Mouse (Mus musculus) kidney, adult 2 months (tissue): ENCODE data around the gene Tmem63c.

Experiments used
- CTCF ChIP-seq: fragments of 200-500 bp; conservative IDR thresholded peaks from 2 replicates; pipeline ENCODE4 v1.5.1; 2011; ENCODE audit warnings: low read depth, mild to moderate bottlenecking, control low read depth, low read length, moderate library complexity, mixed read lengths; ENCODE audit not compliant: insufficient read depth, insufficient read length
- POLR2A ChIP-seq: fragments of 200-500 bp; IDR thresholded peaks from one replicate; pipeline ENCODE4 v1.6.1; 2011; ENCODE audit warnings: low read depth, low read length, control low read depth

GRCm38 (mm10) chr12:87070520-87070919 lies 49.4 kb downstream of the Tmem63c start:
- no peak for TF ChIP-seq POLR2A
- no peak for TF ChIP-seq CTCF
